In genomic region chr3:115936734-115937599, GRCm38 (mm10) we compare ENCODE assay signal across 8 mouse cellular contexts. TPM values are rescaled to one million over a fixed set of nuclear protein-coding genes. Genes with fewer than 3 reads are reported as not detected.
A peak's percentile ranks its signal among the peaks of the same experiment; 100 is the strongest.
DNase-seq lines count a peak whose midpoint lies in the region; ATAC-seq and TF ChIP-seq lines count a peak whose summit lies in the region.

No protein-coding gene starts in this region.

- H3K27me3 ChIP-seq in lung, embryonic 14.5 days (ENCODE audit: insufficient read depth, low read length) = no peaks in the 10 kb centered on the region

- H3K4me1 ChIP-seq in lung, embryonic 14.5 days (ENCODE audit: insufficient read depth) = no peaks in the 10 kb centered on the region

- H3K9me3 ChIP-seq in lung, embryonic 14.5 days (ENCODE audit: low read depth, low read length) = no peaks in the 10 kb centered on the region

- no peak overlapping the region for H3K4me2 ChIP-seq in lung, embryonic 14.5 days

- peak; percentile 80 for TF ChIP-seq CTCF in lung, embryonic 14.5 days (IDR thresholded peaks at IDR 0.05; ENCODE audit: low read depth)

- peak; percentile 44 to 60 for DNase-seq in adrenal gland, adult 18-20 months (ENCODE audit: low spot score in 2 of 2)
- DNase-seq in adrenal gland, postnatal 4 days (ENCODE audit: low spot score in 2 of 2) = no peak
- peak; percentile 26 for DNase-seq in ovary, postnatal 36 days (ENCODE audit: low spot score)
- DNase-seq in ovary, postnatal 10 days (ENCODE audit: low spot score) = no peak
- peak; percentile 63 to 75 for DNase-seq in cerebellum, postnatal 10 days
- DNase-seq in heart, postnatal 14 days = peak; percentile 48 to 70
- peak; percentile 74 for DNase-seq in lung, embryonic 14.5 days
- DNase-seq in spleen, postnatal 10 days (ENCODE audit: low spot score in 2 of 2) = peak; percentile 57 to 83

- H3K4me3 ChIP-seq in lung, embryonic 14.5 days (ENCODE audit: low read depth, low read length) = no peak overlapping the region

- intact Hi-C loops in heart, postnatal 14 days (cut with DNase I) = loop anchor here (2.0 to 5.0 kb wide), 3 partner anchors 40 to 275 kb away; no protein-coding TSS in a partner anchor

- H3K9ac ChIP-seq in lung, embryonic 14.5 days = no peak overlapping the region

- H3K36me3 ChIP-seq in lung, embryonic 14.5 days (ENCODE audit: insufficient read depth) = peaks cover 13% of the 10 kb centered on the region

- H3K27ac ChIP-seq in lung, embryonic 14.5 days (ENCODE audit: low read depth) = no peak overlapping the region

- no peak for ATAC-seq in lung, embryonic 14.5 days (ENCODE audit: insufficient read depth)

- WGBS in lung, embryonic 14.5 days = 55% methylated on average over 4 of the region's 4 CpGs

RNA-seq across cellular contexts. Expression of gene Dph5, which starts 49.3 kb away (rescaled TPM):
- total RNA-seq in adrenal gland, adult 18-20 months (2021) = 10 to 100 TPM; 16.1 to 17.0 TPM
- 10 to 100 TPM; 23.0 to 28.8 TPM for total RNA-seq in adrenal gland, postnatal 4 days (2021)
- total RNA-seq in heart, postnatal 14 days (2021) = 1 to 10 TPM; 6.4 to 7.2 TPM
- 26.1 and 28.0 TPM in 2 replicates for polyA plus RNA-seq in lung, embryonic 14.5 days (2014; fragmentation: Nextera tagmentation; extraction: Ambion mirVana)

Comparison
In these comparisons a context has a peak if more than half of its experiments do, and no peak if none do; other contexts are left out.
1. DNase-seq: peak in adrenal gland, adult 18-20 months (2 of 2), ovary, postnatal 36 days (single experiment), cerebellum, postnatal 10 days (2 of 2), heart, postnatal 14 days (2 of 2), lung, embryonic 14.5 days (single experiment) and spleen, postnatal 10 days (2 of 2); none in adrenal gland, postnatal 4 days (0 of 2) and ovary, postnatal 10 days (single experiment).